Mouse (Mus musculus) intestine, postnatal 0 days (tissue): ENCODE results near the gene Kncn. TPM values are rescaled to one million over a fixed set of nuclear protein-coding genes. Genes with fewer than 3 reads are reported as not detected.
A peak's percentile ranks its signal among the peaks of the same experiment; 100 is the strongest.

ENCODE experiments used
- ATAC-seq: fragments of 200-750 bp; cut with Nextera tagmentation; 2 replicates; pipeline ENCODE4 v1.8.0; 2017; ENCODE audit warnings: mild to moderate bottlenecking, moderate TSS enrichment, moderate library complexity
- H3K27ac ChIP-seq: fragments of 300-500 bp; sonication (generic); 2 replicates; pipeline ENCODE4 v1.5.1; 2014; ENCODE audit warnings: mild to moderate bottlenecking, low read depth, low read length, moderate library complexity
- H3K27me3 ChIP-seq: fragments of 300-500 bp; sonication (generic); replicated peaks from 2 replicates; pipeline ENCODE4 v1.6.1; 2014; ENCODE audit warnings: low read length, mixed read lengths; ENCODE audit not compliant: control insufficient read depth, insufficient read depth
- H3K36me3 ChIP-seq: fragments of 300-500 bp; sonication (generic); 2 replicates; pipeline ENCODE4 v1.6.1; 2014; ENCODE audit warnings: mild to moderate bottlenecking, moderate library complexity; ENCODE audit not compliant: control insufficient read depth, insufficient read depth
- H3K4me1 ChIP-seq: fragments of 300-500 bp; sonication (generic); replicated peaks from 2 replicates; pipeline ENCODE4 v1.6.1; 2014; ENCODE audit warnings: antibody characterized with exemption, low read length, mixed read lengths; ENCODE audit not compliant: control insufficient read depth, insufficient read depth
- H3K4me2 ChIP-seq: fragments of 300-500 bp; sonication (generic); replicated peaks from 2 replicates; pipeline ENCODE4 v1.6.1; 2014; ENCODE audit warnings: low read depth, mild to moderate bottlenecking, moderate library complexity
- H3K4me3 ChIP-seq: fragments of 300-500 bp; sonication (generic); 2 replicates; pipeline ENCODE4 v1.5.1; 2014; ENCODE audit warnings: low read depth, low read length
- H3K9ac ChIP-seq: fragments of 300-500 bp; sonication (generic); 2 replicates; pipeline ENCODE4 v1.6.1; 2014; ENCODE audit warnings: mild to moderate bottlenecking, low read depth, low read length
- H3K9me3 ChIP-seq: fragments of 300-500 bp; sonication (generic); 2 replicates; pipeline ENCODE4 v1.6.1; 2016; ENCODE audit warnings: mixed run types; ENCODE audit not compliant: control insufficient read depth
- CTCF ChIP-seq: sonication (generic); IDR thresholded peaks from 2 replicates; pipeline ENCODE4 v1.5.1; 2016; ENCODE audit warnings: low read depth, mild to moderate bottlenecking, control low read depth, antibody characterized with exemption, moderate library complexity
- WGBS: fragments of 180-500 bp; shearing (Covaris S2); extraction: QIAGEN DNeasy Blood & Tissue Kit; methylation state at CpG from one replicate; pipeline ENCODE4 v1.1.7; 2014; 5-methylcytosine and 5-hydroxymethylcytosine counted together
- polyA plus RNA-seq: library from polyadenylated mRNA; unstranded; fragments of >200 nt; fragmentation: Nextera tagmentation; extraction: Ambion mirVana; gene quantifications from 2 replicates; pipeline ENCODE4 v1.2.1, GENCODE M21; 2015

Kncn gene
- polyA plus RNA-seq, 1 experiment from 2014 or later, result not detected

DNA sequence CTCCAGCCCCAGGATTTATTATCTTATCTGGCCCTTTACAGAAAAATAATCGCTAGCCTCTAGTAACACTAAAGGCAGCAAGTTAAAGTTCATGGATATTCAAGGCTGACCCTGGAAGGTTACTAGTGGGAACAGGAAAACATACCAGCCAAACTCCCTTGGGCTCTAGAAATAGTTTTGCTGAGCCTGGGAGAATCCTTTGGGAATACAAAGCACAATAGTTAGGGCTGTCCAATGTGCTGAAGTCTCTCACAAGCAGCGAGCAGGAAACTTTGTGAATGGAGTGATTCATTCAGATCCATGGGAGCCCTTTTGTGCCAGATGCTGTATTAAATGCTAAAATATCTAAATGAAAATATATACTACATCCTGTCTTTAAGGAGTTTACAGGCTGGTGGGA lies 37.5 kb upstream of the Kncn start:
- no peaks in the 10 kb centered on the region for H3K27me3 ChIP-seq
- no peak overlapping the region for H3K4me2 ChIP-seq
- no peaks in the 10 kb centered on the region for H3K9me3 ChIP-seq
- H3K9ac ChIP-seq, result no peak overlapping the region
- H3K4me3 ChIP-seq, result no peak overlapping the region
- no peak for TF ChIP-seq CTCF
- H3K36me3 ChIP-seq, result peaks cover 24% of the 10 kb centered on the region
- ATAC-seq, result no peak
- H3K27ac ChIP-seq, result no peak overlapping the region
- WGBS, result 55% methylated on average over 2 of the region's 2 CpGs
- no peaks in the 10 kb centered on the region for H3K4me1 ChIP-seq

DNA sequence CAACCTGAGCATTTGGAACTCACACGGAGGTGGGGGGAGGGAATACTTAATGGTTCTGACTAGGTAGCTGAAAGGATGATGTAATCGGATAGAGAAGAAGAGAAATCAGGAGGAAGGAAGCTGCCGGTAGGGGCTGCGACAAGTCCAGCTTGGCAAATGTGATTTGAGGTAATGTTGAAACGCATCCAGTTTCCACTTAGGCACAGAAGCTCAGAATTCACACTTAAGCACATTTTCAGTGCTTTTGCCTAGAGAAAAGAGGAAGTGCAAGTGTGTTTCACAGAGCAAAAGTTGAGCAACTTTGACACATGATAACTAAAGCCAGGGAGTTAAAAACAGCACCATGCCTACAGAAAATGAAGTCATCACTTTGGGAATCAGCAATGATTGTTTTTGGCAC lies 36.8 kb upstream of the Kncn start:
- Histone ChIP-seq H3K4me1 (no peaks in the 10 kb centered on the region), H3K9ac (no peak overlapping the region), H3K27ac (no peak overlapping the region), H3K9me3 (no peaks in the 10 kb centered on the region), H3K4me2 (no peak overlapping the region), H3K4me3 (no peak overlapping the region), H3K27me3 (no peaks in the 10 kb centered on the region), H3K36me3 (peaks cover 30% of the 10 kb centered on the region)
- WGBS, result 53% methylated on average over 5 of the region's 5 CpGs
- no peak for ATAC-seq
- no peak for TF ChIP-seq CTCF

DNA sequence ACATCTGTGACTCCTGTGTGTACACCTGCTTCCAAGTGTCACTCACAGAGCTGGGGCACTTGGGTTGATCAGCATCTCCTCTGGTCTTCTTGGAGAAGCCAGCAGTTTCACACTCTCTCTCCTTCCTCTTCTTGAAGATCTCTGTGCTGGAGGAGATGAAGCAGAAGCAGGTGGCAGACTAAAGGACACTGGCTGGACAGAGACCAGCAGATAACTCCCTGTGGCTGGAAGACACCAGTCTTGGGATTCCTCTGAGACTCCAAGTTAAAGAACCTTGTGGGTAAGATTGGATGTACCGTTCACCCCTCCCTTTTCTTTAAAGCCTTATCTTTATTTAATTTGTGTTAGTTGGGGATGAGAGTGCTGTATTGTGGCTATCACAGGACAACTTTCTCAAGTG lies 36.1 kb upstream of the Kncn start:
- H3K4me2 ChIP-seq, result no peak overlapping the region
- no peak overlapping the region for H3K4me3 ChIP-seq
- peaks cover 37% of the 10 kb centered on the region for H3K36me3 ChIP-seq
- H3K27ac ChIP-seq, result no peak overlapping the region
- no peak for TF ChIP-seq CTCF
- 75% methylated on average over 1 of the region's 1 CpGs for WGBS
- H3K9ac ChIP-seq, result no peak overlapping the region
- no peaks in the 10 kb centered on the region for H3K27me3 ChIP-seq
- H3K4me1 ChIP-seq, result no peaks in the 10 kb centered on the region
- no peak for ATAC-seq
- H3K9me3 ChIP-seq, result no peaks in the 10 kb centered on the region

DNA sequence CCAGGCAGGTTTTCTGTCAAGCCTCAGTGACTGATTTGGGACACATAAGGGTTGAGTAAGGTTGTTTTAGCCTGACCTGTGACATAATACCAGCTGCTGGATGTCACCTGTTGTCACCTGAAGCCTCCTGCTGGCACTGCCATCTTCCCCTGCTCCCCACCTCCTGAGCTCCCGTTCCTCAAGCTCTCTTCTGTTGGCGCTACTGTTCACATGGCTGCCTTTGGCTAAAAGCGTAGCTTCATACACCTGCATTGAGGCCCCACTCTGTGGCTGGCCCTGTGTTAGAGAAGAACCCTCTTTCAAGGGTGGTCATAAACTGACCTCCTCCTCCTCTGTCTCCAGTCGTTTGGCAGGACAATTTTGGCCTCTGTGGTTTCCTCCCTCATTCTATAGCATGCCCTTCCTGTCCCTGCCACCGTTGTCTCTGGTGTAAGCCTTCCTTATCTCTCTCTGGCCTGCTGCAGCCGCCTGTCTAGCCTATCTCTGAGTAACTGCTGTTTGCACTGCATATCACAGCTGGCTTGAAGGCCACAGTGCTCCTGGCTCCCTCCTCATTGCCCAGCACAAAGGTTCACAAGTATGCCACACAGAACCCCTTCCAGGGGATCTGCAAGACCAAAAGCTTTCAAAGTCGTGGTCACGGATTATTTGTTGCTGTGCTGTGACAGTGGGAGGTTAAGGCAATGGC lies 35.1 kb upstream of the Kncn start:
- no peaks in the 10 kb centered on the region for H3K9me3 ChIP-seq
- peak; percentile 71; the same call in 1 of the 2 replicates for ATAC-seq
- no peak overlapping the region for H3K4me2 ChIP-seq

DNA sequence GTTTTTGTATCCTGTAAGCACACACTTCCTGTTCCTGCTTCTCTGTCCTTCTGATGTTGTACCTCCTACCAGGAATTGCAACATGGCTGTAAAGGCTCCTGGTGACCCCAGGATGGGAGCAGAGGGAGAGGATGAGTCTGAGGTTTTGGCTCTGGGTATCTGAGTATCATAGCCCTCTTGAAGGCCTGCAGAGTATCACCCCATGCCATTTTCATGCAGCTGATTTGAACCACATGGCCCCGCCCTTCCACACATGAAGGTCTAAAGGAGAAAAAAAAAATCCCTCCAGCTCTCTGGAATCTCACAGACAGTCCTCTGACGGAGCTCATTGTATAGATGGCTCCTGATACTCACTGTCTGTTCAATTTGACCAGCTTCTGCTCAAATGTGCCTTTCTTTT lies 34.1 kb upstream of the Kncn start:
- Histone ChIP-seq H3K9me3 (no peaks in the 10 kb centered on the region), H3K4me2 (no peak overlapping the region), H3K27me3 (no peaks in the 10 kb centered on the region), H3K4me3 (no peak overlapping the region), H3K27ac (no peak overlapping the region), H3K36me3 (peaks cover 49% of the 10 kb centered on the region), H3K4me1 (no peaks in the 10 kb centered on the region), H3K9ac (no peak overlapping the region)
- no peak for ATAC-seq
- WGBS, result 90% methylated on average over 2 of the region's 2 CpGs
- TF ChIP-seq CTCF, result no peak

More for the DNA sequence above, 35.1 kb upstream of the Kncn start:
- no peak for TF ChIP-seq CTCF
- Histone ChIP-seq H3K27me3 (no peaks in the 10 kb centered on the region), H3K36me3 (peaks cover 44% of the 10 kb centered on the region), H3K27ac (peak overlapping the region; percentile 15; the same call in 1 of the 2 replicates), H3K4me3 (no peak overlapping the region), H3K9ac (no peak overlapping the region), H3K4me1 (no peaks in the 10 kb centered on the region)
- 43% methylated on average over 8 of the region's 8 CpGs for WGBS

DNA sequence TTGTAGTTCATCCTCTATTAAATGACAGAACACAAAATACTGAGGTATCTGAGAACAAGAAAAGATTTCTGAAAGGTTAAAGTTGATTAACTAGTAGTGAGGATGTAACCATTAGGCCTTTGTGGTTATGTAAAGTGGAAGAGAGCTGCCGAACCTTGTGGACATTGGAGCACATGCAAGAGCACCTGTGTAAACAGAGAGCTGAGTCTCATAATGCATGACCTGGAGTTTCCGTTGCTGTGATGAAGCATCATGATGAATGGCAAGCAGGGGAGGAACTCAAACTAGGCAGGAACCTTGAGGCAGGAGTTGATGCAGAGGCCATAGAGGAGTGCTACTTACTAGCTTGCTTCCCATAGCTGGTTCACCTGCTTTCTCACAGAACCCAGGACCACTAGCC lies 33.6 kb upstream of the Kncn start:
- no peak overlapping the region for H3K4me2 ChIP-seq
- no peak for ATAC-seq
- H3K4me3 ChIP-seq, result no peak overlapping the region
- H3K9me3 ChIP-seq, result no peaks in the 10 kb centered on the region
- no peaks in the 10 kb centered on the region for H3K27me3 ChIP-seq
- no peaks in the 10 kb centered on the region for H3K4me1 ChIP-seq
- peaks cover 49% of the 10 kb centered on the region for H3K36me3 ChIP-seq
- WGBS, result 40% methylated on average over 2 of the region's 2 CpGs
- H3K9ac ChIP-seq, result no peak overlapping the region
- TF ChIP-seq CTCF, result no peak
- H3K27ac ChIP-seq, result no peak overlapping the region

DNA sequence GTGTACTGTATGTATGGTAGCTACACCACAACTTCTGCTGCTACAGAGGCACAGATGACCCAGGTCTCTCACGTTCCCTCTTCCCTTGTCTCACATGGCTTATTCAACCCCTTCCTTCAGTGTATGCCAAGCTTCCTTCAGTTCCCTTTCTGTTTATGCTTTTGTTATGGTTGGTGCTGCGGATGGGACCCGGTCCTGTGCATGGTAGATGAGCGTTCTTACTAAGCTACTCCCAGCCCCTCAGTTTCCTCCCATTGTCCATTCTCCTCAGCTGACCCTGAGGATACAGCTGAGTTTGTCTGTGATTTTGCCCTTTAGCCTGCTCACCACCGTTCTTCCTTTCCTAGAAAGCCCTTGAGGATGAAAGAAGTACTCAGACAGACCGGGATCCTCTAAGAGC lies 32.6 kb upstream of the Kncn start:
- Histone ChIP-seq H3K4me2 (no peak overlapping the region), H3K27me3 (no peaks in the 10 kb centered on the region), H3K9ac (no peak overlapping the region), H3K27ac (no peak overlapping the region), H3K4me3 (no peak overlapping the region), H3K36me3 (peaks cover 49% of the 10 kb centered on the region), H3K4me1 (no peaks in the 10 kb centered on the region), H3K9me3 (no peaks in the 10 kb centered on the region)
- no peak for TF ChIP-seq CTCF
- no peak for ATAC-seq
- WGBS, result 91% methylated on average over 6 of the region's 6 CpGs
